Mouse (Mus musculus) neural tube, embryonic 11.5 days (tissue): Measurements from ENCODE around the gene Hfe2. TPM values are rescaled to one million over a fixed set of nuclear protein-coding genes. Genes with fewer than 3 reads are reported as not detected.

Experiments used
- ATAC-seq: fragments of 200-750 bp; cut with Nextera tagmentation; 2 replicates; pipeline ENCODE4 v1.8.0; 2017; ENCODE audit warnings: moderate number of reproducible peaks, mild to moderate bottlenecking, moderate TSS enrichment, moderate library complexity; ENCODE audit not compliant: insufficient read depth, low FRiP score, low TSS enrichment
- DNase-seq: peaks from one replicate; pipeline ENCODE4 v3.0.0-alpha.2; 2015; ENCODE audit warnings: low spot score
- H3K27ac ChIP-seq: fragments of 300-500 bp; sonication (generic); 2 replicates; pipeline ENCODE4 v1.5.1; 2014; ENCODE audit warnings: low read depth, mild to moderate bottlenecking, low read length
- H3K27me3 ChIP-seq: fragments of 300-500 bp; sonication (generic); 2 replicates; pipeline ENCODE4 v1.6.1; 2014; ENCODE audit warnings: mild to moderate bottlenecking, low read length, mixed read lengths; ENCODE audit not compliant: control insufficient read depth, insufficient read depth
- H3K36me3 ChIP-seq: fragments of 300-500 bp; sonication (generic); 2 replicates; pipeline ENCODE4 v1.6.1; 2014; ENCODE audit warnings: mild to moderate bottlenecking, low read length, moderate library complexity, mixed read lengths; ENCODE audit not compliant: control insufficient read depth, insufficient read depth
- H3K4me1 ChIP-seq: fragments of 300-500 bp; sonication (generic); 2 replicates; pipeline ENCODE4 v1.6.1; 2014; ENCODE audit warnings: low read length, mixed read lengths; ENCODE audit not compliant: control insufficient read depth, insufficient read depth
- H3K4me2 ChIP-seq: fragments of 300-500 bp; sonication (generic); 2 replicates; pipeline ENCODE4 v1.6.1; 2014; ENCODE audit warnings: low read depth, mild to moderate bottlenecking, moderate library complexity
- H3K4me3 ChIP-seq: fragments of 300-500 bp; sonication (generic); 2 replicates; pipeline ENCODE4 v1.5.1; 2014; ENCODE audit warnings: low read depth, low read length
- H3K9ac ChIP-seq: fragments of 300-500 bp; sonication (generic); 2 replicates; pipeline ENCODE4 v1.6.1; 2014; ENCODE audit warnings: mild to moderate bottlenecking, low read length
- H3K9me3 ChIP-seq: fragments of 300-500 bp; sonication (generic); 2 replicates; pipeline ENCODE4 v1.6.1; 2016; ENCODE audit warnings: low read length; ENCODE audit not compliant: control insufficient read depth
- WGBS: fragments of 180-500 bp; shearing (Covaris S2); extraction: QIAGEN DNeasy Blood & Tissue Kit; methylation state at CpG from one replicate; pipeline ENCODE4 v1.1.7; 2014; 5-methylcytosine and 5-hydroxymethylcytosine counted together
- polyA plus RNA-seq: library from polyadenylated mRNA; unstranded; fragments of >200 nt; fragmentation: Nextera tagmentation; extraction: Ambion mirVana; gene quantifications from 2 replicates; pipeline ENCODE4 v1.2.1, GENCODE M21; 2014

Gene Hfe2
- polyA plus RNA-seq, 1 experiment from 2014 or later: 3.6 TPM

GRCm38 (mm10) chr3:96561946-96562681 is 37.1 kb downstream of the Hfe2 start:
- H3K9me3 ChIP-seq: no peaks in the 10 kb centered on the region
- no peaks in the 10 kb centered on the region for H3K27me3 ChIP-seq
- peaks cover 6% of the 10 kb centered on the region for H3K36me3 ChIP-seq
- no peak overlapping the region for H3K4me3 ChIP-seq
- WGBS: 57% methylated on average over 10 of the region's 10 CpGs
- peaks cover 14% of the 10 kb centered on the region for H3K4me1 ChIP-seq
- ATAC-seq (no peak), DNase-seq (no peak)
- no peak overlapping the region for H3K4me2 ChIP-seq
- H3K9ac ChIP-seq: no peak overlapping the region
- no peak overlapping the region for H3K27ac ChIP-seq

GRCm38 (mm10) chr3:96563267-96563666 is 38.3 kb downstream of the Hfe2 start:
- peaks cover 6% of the 10 kb centered on the region for H3K36me3 ChIP-seq
- H3K9ac ChIP-seq: no peak overlapping the region
- DNase-seq (no peak), ATAC-seq (no peak)
- no peak overlapping the region for H3K4me2 ChIP-seq
- WGBS: 96% methylated on average over 8 of the region's 8 CpGs
- H3K4me3 ChIP-seq: no peak overlapping the region
- peaks cover 14% of the 10 kb centered on the region for H3K4me1 ChIP-seq
- no peak overlapping the region for H3K27ac ChIP-seq
- H3K9me3 ChIP-seq: no peaks in the 10 kb centered on the region
- no peaks in the 10 kb centered on the region for H3K27me3 ChIP-seq

GRCm38 (mm10) chr3:96563911-96564632 is 39.1 kb downstream of the Hfe2 start:
- no peaks in the 10 kb centered on the region for H3K9me3 ChIP-seq
- no peak overlapping the region for H3K4me3 ChIP-seq
- H3K9ac ChIP-seq: no peak overlapping the region
- no peak for DNase-seq
- H3K4me1 ChIP-seq: peaks cover 11% of the 10 kb centered on the region
- H3K27me3 ChIP-seq: no peaks in the 10 kb centered on the region
- no peak overlapping the region for H3K4me2 ChIP-seq
- WGBS: 79% methylated on average over 10 of the region's 10 CpGs
- H3K36me3 ChIP-seq: peaks cover 6% of the 10 kb centered on the region
- no peak overlapping the region for H3K27ac ChIP-seq
- ATAC-seq: no peak

GRCm38 (mm10) chr3:96564633-96565032 is 39.7 kb downstream of the Hfe2 start:
- DNase-seq (no peak), ATAC-seq (no peak)
- peaks cover 5% of the 10 kb centered on the region for H3K36me3 ChIP-seq
- no peak overlapping the region for H3K4me3 ChIP-seq
- H3K4me1 ChIP-seq: peaks cover 7% of the 10 kb centered on the region
- H3K9ac ChIP-seq: no peak overlapping the region
- H3K4me2 ChIP-seq: no peak overlapping the region
- no peaks in the 10 kb centered on the region for H3K27me3 ChIP-seq
- 68% methylated on average over 7 of the region's 7 CpGs for WGBS
- no peak overlapping the region for H3K27ac ChIP-seq
- H3K9me3 ChIP-seq: no peaks in the 10 kb centered on the region

GRCm38 (mm10) chr3:96565105-96565504 is 40.1 kb downstream of the Hfe2 start:
- no peaks in the 10 kb centered on the region for H3K27me3 ChIP-seq
- 94% methylated on average over 2 of the region's 3 CpGs for WGBS
- no peak overlapping the region for H3K4me3 ChIP-seq
- H3K4me2 ChIP-seq: no peak overlapping the region
- no peaks in the 10 kb centered on the region for H3K9me3 ChIP-seq
- DNase-seq (no peak), ATAC-seq (no peak)
- peaks cover 2% of the 10 kb centered on the region; the same call in 1 of the 2 replicates for H3K36me3 ChIP-seq
- peaks cover 3% of the 10 kb centered on the region; the same call in 1 of the 2 replicates for H3K4me1 ChIP-seq
- no peak overlapping the region for H3K9ac ChIP-seq
- H3K27ac ChIP-seq: no peak overlapping the region

GRCm38 (mm10) chr3:96566661-96567450 is 41.9 kb downstream of the Hfe2 start:
- no peak overlapping the region for H3K27ac ChIP-seq
- 84% methylated on average over 8 of the region's 8 CpGs for WGBS
- no peak overlapping the region for H3K4me3 ChIP-seq
- no peak overlapping the region for H3K4me2 ChIP-seq
- DNase-seq (no peak), ATAC-seq (no peak)
- no peak overlapping the region for H3K9ac ChIP-seq
- no peaks in the 10 kb centered on the region for H3K4me1 ChIP-seq
- H3K9me3 ChIP-seq: no peaks in the 10 kb centered on the region
- no peaks in the 10 kb centered on the region for H3K36me3 ChIP-seq
- no peaks in the 10 kb centered on the region for H3K27me3 ChIP-seq

- no peak for DNase-seq
- Histone ChIP-seq H3K4me2 (no peak overlapping the region), H3K27ac (no peak overlapping the region), H3K9ac (no peak overlapping the region), H3K36me3 (no peaks in the 10 kb centered on the region), H3K9me3 (no peaks in the 10 kb centered on the region), H3K27me3 (no peaks in the 10 kb centered on the region), H3K4me1 (no peaks in the 10 kb centered on the region), H3K4me3 (no peak overlapping the region)
- no peak for ATAC-seq
- WGBS: 71% methylated on average over 8 of the region's 8 CpGs
Measured at GRCm38 (mm10) chr3:96568605-96569004, 43.6 kb downstream of the Hfe2 start.

- Histone ChIP-seq H3K9me3 (no peaks in the 10 kb centered on the region), H3K9ac (no peak overlapping the region), H3K4me1 (no peaks in the 10 kb centered on the region), H3K36me3 (no peaks in the 10 kb centered on the region), H3K27ac (no peak overlapping the region), H3K27me3 (no peaks in the 10 kb centered on the region), H3K4me2 (no peak overlapping the region), H3K4me3 (no peak overlapping the region)
- WGBS: 93% methylated on average over 13 of the region's 13 CpGs
- ATAC-seq (no peak), DNase-seq (no peak)
Measured at GRCm38 (mm10) chr3:96569506-96569905, 44.5 kb downstream of the Hfe2 start.
